13 mouse cellular contexts compared by ENCODE assay signal in the genomic region with DNA sequence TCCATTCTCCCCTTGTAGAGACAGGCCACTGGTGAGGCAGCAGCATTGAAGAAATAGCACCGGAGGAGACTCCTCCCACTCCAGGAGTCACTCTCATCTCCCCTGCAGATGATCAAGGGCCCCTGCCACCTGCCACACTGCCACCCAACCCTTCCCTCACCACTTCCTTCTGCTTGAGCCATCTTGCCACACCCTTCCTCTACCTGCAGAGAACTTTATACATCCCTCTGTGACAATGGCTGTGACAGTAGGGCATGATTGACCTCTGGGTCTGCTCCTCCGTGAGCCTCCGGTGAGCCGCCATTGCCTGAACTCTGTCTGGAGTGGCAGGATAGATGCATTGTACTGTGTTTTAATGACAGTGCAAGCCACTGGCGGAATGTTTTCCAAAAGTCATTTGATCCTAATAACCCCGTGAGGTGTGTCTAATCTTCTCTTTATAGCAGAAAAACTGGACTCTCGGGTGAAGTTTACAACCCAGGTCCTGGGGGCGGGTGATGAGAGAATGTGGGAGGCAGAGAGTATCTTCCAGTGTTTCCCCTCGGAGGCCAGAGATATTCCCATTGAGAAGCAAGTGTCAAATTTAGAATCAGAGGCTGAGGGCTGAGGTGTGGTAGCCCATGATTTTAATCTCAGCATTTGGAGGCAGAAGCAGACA. TPM values are rescaled to one million over a fixed set of nuclear protein-coding genes. Genes with fewer than 3 reads are reported as not detected.
A peak's percentile ranks its signal among the peaks of the same experiment; 100 is the strongest.
DNase-seq lines count a peak whose midpoint lies in the region; ATAC-seq and TF ChIP-seq lines count a peak whose summit lies in the region.
"Had no signal": no experiment of that assay in that cellular context is flagged by ENCODE, and none has a peak within 500 bp of the region (broad histone marks: within the 10 kb centered on the region; RNA-seq: fewer than 3 reads in every experiment).

No protein-coding gene starts in this region.

- peak overlapping the region; percentile 82 for H3K27ac ChIP-seq in lung, embryonic 16.5 days (ENCODE audit: low read length)
- H3K27ac ChIP-seq in small intestine, adult 2 months (ENCODE audit: insufficient read depth, low read depth, low read length) = peak overlapping the region; percentile 60
- H3K27ac ChIP-seq: forebrain, embryonic 13.5 days; limb, embryonic 10.5 days; stomach, embryonic 15.5 days had no signal

- no peaks in the 10 kb centered on the region for H3K36me3 ChIP-seq in lung, embryonic 16.5 days (ENCODE audit: control insufficient read depth, insufficient read depth, low read length)
- no peaks in the 10 kb centered on the region for H3K36me3 ChIP-seq in small intestine, adult 2 months (ENCODE audit: control insufficient read depth, insufficient read depth, low read length)
- H3K36me3 ChIP-seq: limb, embryonic 10.5 days; stomach, embryonic 15.5 days had no signal

- no peak overlapping the region for H3K4me3 ChIP-seq in lung, embryonic 16.5 days (ENCODE audit: low read length)
- H3K4me3 ChIP-seq in small intestine, adult 2 months (ENCODE audit: low read depth, low read length) = peak overlapping the region; percentile 29; the same call in 1 of the 2 replicates
- H3K4me3 ChIP-seq: forebrain, embryonic 13.5 days; limb, embryonic 10.5 days; megakaryocyte, embryonic 14.5 days; stomach, embryonic 15.5 days had no signal

- ATAC-seq in lung, embryonic 16.5 days (ENCODE audit: low read depth) = no peak
- peak; percentile 36 for ATAC-seq in common myeloid progenitor, adult 5-6 weeks (replicated peaks; ENCODE audit: low read depth, poor library complexity, severe bottlenecking)
- ATAC-seq: forebrain, embryonic 13.5 days had no signal

- no peak overlapping the region for H3K9ac ChIP-seq in lung, embryonic 16.5 days (ENCODE audit: low read length)
- H3K9ac ChIP-seq: forebrain, embryonic 13.5 days; stomach, embryonic 15.5 days had no signal

- H3K27me3 ChIP-seq in lung, embryonic 16.5 days (ENCODE audit: control insufficient read depth, insufficient read depth, low read depth, low read length) = no peaks in the 10 kb centered on the region
- H3K27me3 ChIP-seq in small intestine, adult 2 months (ENCODE audit: control insufficient read depth, insufficient read depth, low read length) = no peaks in the 10 kb centered on the region
- H3K27me3 ChIP-seq: forebrain, embryonic 13.5 days; megakaryocyte, embryonic 14.5 days; Patski; stomach, embryonic 15.5 days had no signal

- TF ChIP-seq CTCF in small intestine, adult 2 months (IDR thresholded peaks at IDR 0.05; ENCODE audit: extremely low read depth, insufficient read length, insufficient replicate concordance, low read depth, low read length) = no peak

- no peak for DNase-seq in lung, postnatal 10 days
- DNase-seq in cerebellum, postnatal 10 days = no peak
- no peak for DNase-seq in cerebellum, adult 11-12 months
- no peak for DNase-seq in left cerebral cortex, postnatal 36 days (ENCODE audit: low spot score in 2 of 2)
- DNase-seq: kidney, adult 11 months had no signal

- H3K9me3 ChIP-seq in lung, embryonic 16.5 days (ENCODE audit: control insufficient read depth, low read length) = no peaks in the 10 kb centered on the region
- H3K9me3 ChIP-seq: forebrain, embryonic 13.5 days; limb, embryonic 10.5 days; megakaryocyte, embryonic 14.5 days; stomach, embryonic 15.5 days had no signal

- H3K4me1 ChIP-seq in lung, embryonic 16.5 days (replicated peaks; ENCODE audit: control insufficient read depth, insufficient read depth, low read length) = peaks cover 17% of the 10 kb centered on the region; the same call in 1 of the 2 replicates
- H3K4me1 ChIP-seq in small intestine, adult 2 months (ENCODE audit: control insufficient read depth, insufficient read depth, insufficient read length, low read length) = peaks cover 18% of the 10 kb centered on the region; the same call in 1 of the 2 replicates
- H3K4me1 ChIP-seq: forebrain, embryonic 13.5 days had no signal

- WGBS in lung, embryonic 16.5 days = 70% methylated on average over 9 of the region's 9 CpGs
- WGBS in small intestine, adult 2 months = 36% methylated on average over 9 of the region's 9 CpGs

- no peak overlapping the region for H3K4me2 ChIP-seq in lung, embryonic 16.5 days (ENCODE audit: low read depth, low read length)
- H3K4me2 ChIP-seq: forebrain, embryonic 13.5 days; stomach, embryonic 15.5 days had no signal

- no peak for TF ChIP-seq POLR2A in small intestine, adult 2 months (IDR thresholded peaks at IDR 0.05; ENCODE audit: low read depth, low read length)

- intact Hi-C loops in left cerebral cortex, postnatal 36 days (cut with DNase I) = no loop called here

RNA-seq across cellular contexts. Expression of gene Myh9, which starts 7.7 kb away (rescaled TPM):
- 71.7 and 77.6 TPM in 2 replicates for polyA plus RNA-seq in lung, embryonic 16.5 days (2015; fragmentation: Nextera tagmentation; extraction: Ambion mirVana)
- total RNA-seq in common myeloid progenitor, adult 5-6 weeks (2017) = 362 and 430 TPM in 2 replicates
- polyA plus RNA-seq in small intestine, adult 2 months (2012; rRNA removed) = 44.8 and 89.4 TPM in 2 replicates
- total RNA-seq in left cerebral cortex, postnatal 36 days (2021) = 10 to 100 TPM; 58.0 to 77.6 TPM
